Comparison of ENCODE assay signal across 10 mouse cellular contexts in genomic region chr12:54683182-54683581, GRCm38 (mm10). TPM values are rescaled to one million over a fixed set of nuclear protein-coding genes. Genes with fewer than 3 reads are reported as not detected.
DNase-seq lines count a peak whose midpoint lies in the region; ATAC-seq and TF ChIP-seq lines count a peak whose summit lies in the region.
"Had no signal": no experiment of that assay in that cellular context is flagged by ENCODE, and none has a peak within 500 bp of the region (broad histone marks: within the 10 kb centered on the region; RNA-seq: fewer than 3 reads in every experiment).

No protein-coding gene starts in this region.

- no peak overlapping the region for H3K27ac ChIP-seq in layer of hippocampus, adult 2 months
- H3K27ac ChIP-seq: embryonic facial prominence, embryonic 12.5 days; midbrain, embryonic 12.5 days had no signal

- DNase-seq in layer of hippocampus, adult 2 months (ENCODE audit: low spot score in 2 of 2): no peak
- no peak for DNase-seq in layer of hippocampus, postnatal 10 days (ENCODE audit: low spot score in 2 of 2)
- DNase-seq in NIH3T3 (ENCODE audit: low read depth): peak; percentile 44
- DNase-seq in heart, postnatal 4 days: no peak
- no peak for DNase-seq in left cerebral cortex, adult 8-10 months (ENCODE audit: low spot score in 2 of 2)
- DNase-seq: right cerebral cortex, postnatal 25 days had no signal

- no peaks in the 10 kb centered on the region for H3K9me3 ChIP-seq in E14TG2a.4 (ENCODE audit: low read length)
- H3K9me3 ChIP-seq: embryonic facial prominence, embryonic 12.5 days; midbrain, embryonic 12.5 days had no signal

- ATAC-seq in megakaryocyte-erythroid progenitor cell, adult 5-6 weeks (replicated peaks; ENCODE audit: low FRiP score, low TSS enrichment, poor library complexity, severe bottlenecking): peak; percentile 63; the same call in 1 of the 2 replicates

- TF ChIP-seq CTCF in layer of hippocampus, adult 2 months (conservative IDR thresholded peaks at IDR 0.05): peak; percentile 69
- TF ChIP-seq CTCF in E14TG2a.4 (conservative IDR thresholded peaks at IDR 0.05; ENCODE audit: low read length): peak; percentile 38

- H3K27me3 ChIP-seq in E14TG2a.4 (ENCODE audit: insufficient read depth, low read length): no peaks in the 10 kb centered on the region
- H3K27me3 ChIP-seq: embryonic facial prominence, embryonic 12.5 days; midbrain, embryonic 12.5 days had no signal

- H3K4me3 ChIP-seq in layer of hippocampus, adult 2 months: no peak overlapping the region
- H3K4me3 ChIP-seq in E14TG2a.4 (replicated peaks; ENCODE audit: low read length): no peak overlapping the region
- H3K4me3 ChIP-seq: embryonic facial prominence, embryonic 12.5 days; midbrain, embryonic 12.5 days had no signal

- peaks cover 59% of the 10 kb centered on the region for H3K36me3 ChIP-seq in E14TG2a.4 (ENCODE audit: insufficient read depth, low read length)

- peaks cover 22% of the 10 kb centered on the region for H3K4me1 ChIP-seq in E14TG2a.4 (replicated peaks; ENCODE audit: low read depth, low read length)
- H3K4me1 ChIP-seq: embryonic facial prominence, embryonic 12.5 days; midbrain, embryonic 12.5 days had no signal

RNA-seq across cellular contexts. Expression of gene Eapp, which starts 12.5 kb away (rescaled TPM):
- total RNA-seq in layer of hippocampus, adult 2 months (2021): 10 to 100 TPM; 37.2 to 45.9 TPM
- total RNA-seq in layer of hippocampus, postnatal 10 days (2021): 10 to 100 TPM; 44.8 to 48.2 TPM
- 34.3 and 65.4 TPM in 2 replicates for total RNA-seq in megakaryocyte-erythroid progenitor cell, adult 5-6 weeks (2014; fragmentation: Nextera tagmentation)
- total RNA-seq in megakaryocyte-erythroid progenitor cell, adult 5-6 weeks (2017): 71.3 and 79.8 TPM in 2 replicates
- 10 to 100 TPM; 26.8 to 27.4 TPM for total RNA-seq in heart, postnatal 4 days (2021)
- total RNA-seq in left cerebral cortex, adult 8-10 months (2022): 10 to 100 TPM; 30.5 to 34.3 (median 32.0) TPM

RNA-seq across cellular contexts. Expression of gene Sptssa, which starts 26.8 kb away (rescaled TPM):
- 10 to 100 TPM; 21.9 to 25.1 TPM for total RNA-seq in layer of hippocampus, adult 2 months (2021)
- 10 to 100 TPM; 44.5 to 50.9 TPM for total RNA-seq in layer of hippocampus, postnatal 10 days (2021)
- 99.0 and 120 TPM in 2 replicates for total RNA-seq in megakaryocyte-erythroid progenitor cell, adult 5-6 weeks (2014; fragmentation: Nextera tagmentation)
- total RNA-seq in megakaryocyte-erythroid progenitor cell, adult 5-6 weeks (2017): 133 and 170 TPM in 2 replicates
- 10 to 100 TPM; 50.3 to 52.9 TPM for total RNA-seq in heart, postnatal 4 days (2021)
- total RNA-seq in left cerebral cortex, adult 8-10 months (2022): 10 to 100 TPM; 25.7 to 28.2 (median 27.2) TPM
